Mouse (Mus musculus) heart, embryonic 14.5 days (tissue): ENCODE results near the gene Mroh3. TPM values are rescaled to one million over a fixed set of nuclear protein-coding genes. Genes with fewer than 3 reads are reported as not detected.

ENCODE experiments used
- ATAC-seq: fragments of 200-750 bp; cut with Nextera tagmentation; 2 replicates; pipeline ENCODE4 v1.8.0; 2017; ENCODE audit warnings: low read depth, moderate TSS enrichment; ENCODE audit not compliant: insufficient number of reproducible peaks, insufficient read depth, low FRiP score
- H3K27ac ChIP-seq, 2 experiments: fragments of 200-500 bp in 1 of 2; fragments of 300-500 bp in 1 of 2; sonication (generic) in 1 of 2; replicated peaks in 1 of 2; 2 replicates each; pipeline ENCODE4 v1.5.1; 2012 to 2014; ENCODE audit warnings: low read depth in 2 of 2, low read length in 2 of 2, control low read depth in 1 of 2, mild to moderate bottlenecking in 1 of 2, mixed read lengths in 1 of 2; ENCODE audit not compliant: control insufficient read depth in 1 of 2, insufficient read depth in 1 of 2
- H3K27me3 ChIP-seq: fragments of 300-500 bp; sonication (generic); 2 replicates; pipeline ENCODE4 v1.6.1; 2014; ENCODE audit warnings: mild to moderate bottlenecking, low read length, control low read depth; ENCODE audit not compliant: control insufficient read depth, insufficient read depth
- H3K36me3 ChIP-seq: fragments of 300-500 bp; sonication (generic); 2 replicates; pipeline ENCODE4 v1.6.1; 2014; ENCODE audit warnings: mild to moderate bottlenecking, control low read depth, low read length, mixed read lengths; ENCODE audit not compliant: control insufficient read depth, insufficient read depth
- H3K4me1 ChIP-seq, 2 experiments: fragments of 200-500 bp in 1 of 2; fragments of 300-500 bp in 1 of 2; sonication (generic) in 1 of 2; 2 replicates each; pipeline ENCODE4 v1.6.1; 2012 to 2014; ENCODE audit warnings: low read length in 2 of 2, control low read depth in 1 of 2, mixed read lengths in 1 of 2; ENCODE audit not compliant: control insufficient read depth in 2 of 2, insufficient read depth in 2 of 2
- H3K4me2 ChIP-seq: fragments of 300-500 bp; sonication (generic); 2 replicates; pipeline ENCODE4 v1.6.1; 2014; ENCODE audit warnings: mild to moderate bottlenecking, low read length
- H3K4me3 ChIP-seq, 2 experiments: fragments of 200-500 bp in 1 of 2; fragments of 300-500 bp in 1 of 2; sonication (generic) in 1 of 2; 2 replicates each; pipeline ENCODE4 v1.5.1; 2012 to 2014; ENCODE audit warnings: low read length in 2 of 2, mild to moderate bottlenecking in 2 of 2, control low read depth in 1 of 2, low read depth in 1 of 2, moderate library complexity in 1 of 2; ENCODE audit not compliant: control insufficient read depth in 1 of 2, insufficient read depth in 1 of 2
- H3K9ac ChIP-seq: fragments of 300-500 bp; sonication (generic); 2 replicates; pipeline ENCODE4 v1.6.1; 2014; ENCODE audit warnings: mild to moderate bottlenecking, low read length
- H3K9me3 ChIP-seq: fragments of 300-500 bp; sonication (generic); 2 replicates; pipeline ENCODE4 v1.6.1; 2016; ENCODE audit warnings: low read length, control low read depth; ENCODE audit not compliant: control insufficient read depth
- WGBS: fragments of 180-500 bp; shearing (Covaris S2); extraction: QIAGEN DNeasy Blood & Tissue Kit; methylation state at CpG from one replicate; pipeline ENCODE4 v1.1.7; 2014; 5-methylcytosine and 5-hydroxymethylcytosine counted together
- polyA plus RNA-seq: library from polyadenylated mRNA; unstranded; fragments of >200 nt; fragmentation: Nextera tagmentation; extraction: Ambion mirVana; gene quantifications from 2 replicates; pipeline ENCODE4 v1.2.1, GENCODE M21; 2014

The Mroh3 gene
- not detected in 2 replicates for polyA plus RNA-seq

GRCm38 (mm10) chr1:136212803-136213202 is at the start of gene Mroh3:
Gene Mroh3 (minus strand): TSS chr1:136212828.
- Histone ChIP-seq H3K4me1 (no peaks in the 10 kb centered on the region), H3K27ac (no peak within 1 kb of the TSS), H3K27me3 (no peaks in the 10 kb centered on the region; the same call in 1 of the 2 replicates), H3K36me3 (no peaks in the 10 kb centered on the region), H3K9me3 (no peaks in the 10 kb centered on the region), H3K4me2 (no peak within 1 kb of the TSS), H3K9ac (no peak within 1 kb of the TSS), H3K4me3 (no peak within 1 kb of the TSS)
- 23% methylated on average over 3 of the region's 3 CpGs for WGBS
- no peak for ATAC-seq

DNA sequence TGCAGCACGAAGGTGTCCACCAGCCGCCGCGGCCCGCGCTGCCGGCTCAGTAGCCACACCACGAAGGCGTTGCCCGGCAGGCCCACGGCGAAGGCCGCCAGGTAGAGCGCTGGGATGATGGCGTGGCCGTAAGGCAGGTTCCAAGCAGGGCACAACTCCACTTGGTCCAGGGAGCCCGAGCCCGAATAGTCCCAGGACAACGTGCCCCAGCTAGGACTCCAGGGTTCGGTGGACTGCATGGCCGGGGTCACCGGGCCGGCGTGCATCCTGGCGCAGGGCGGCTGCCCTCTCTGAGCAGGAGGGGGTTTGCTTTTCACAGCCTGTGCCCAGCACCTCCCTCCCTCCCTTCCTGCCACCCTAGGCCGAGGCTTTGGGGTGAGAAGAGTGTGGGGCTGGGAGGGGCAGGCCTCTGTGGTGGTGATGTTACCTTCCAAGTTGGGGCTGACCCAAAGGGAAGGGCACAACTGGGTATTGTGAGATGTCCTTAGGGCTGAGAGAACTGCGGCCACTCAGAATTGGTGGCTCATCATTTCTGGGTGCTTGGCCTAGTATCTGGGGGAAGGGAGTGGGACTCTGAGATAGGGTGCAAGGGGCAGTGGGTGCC is 48.1 kb upstream of the Mroh3 start, which contains the start of gene Gpr25:
Gene Gpr25, minus strand, starts transcription at position 239 of the 604 bp plus-strand sequence.
- H3K9me3 ChIP-seq, result no peaks in the 10 kb centered on the region
- H3K27me3 ChIP-seq, result peaks cover 64% of the 10 kb centered on the region
- peak within 1 kb of the TSS; percentile 96 for H3K4me2 ChIP-seq
- peak within 1 kb of the TSS; percentile 54 to 58 for H3K4me3 ChIP-seq
- H3K9ac ChIP-seq, result peak within 1 kb of the TSS; percentile 68
- WGBS, result 8% methylated on average over 27 of the region's 28 CpGs
- no peaks in the 10 kb centered on the region for H3K36me3 ChIP-seq
- no peak within 1 kb of the TSS; a peak in 1 of 4 replicates for H3K27ac ChIP-seq
- H3K4me1 ChIP-seq, result peaks cover 7 to 16% of the 10 kb centered on the region in 2 experiments
- ATAC-seq, result 0 out of 2 replicates have a peak, but pooled peaks have one; percentile 12

DNA sequence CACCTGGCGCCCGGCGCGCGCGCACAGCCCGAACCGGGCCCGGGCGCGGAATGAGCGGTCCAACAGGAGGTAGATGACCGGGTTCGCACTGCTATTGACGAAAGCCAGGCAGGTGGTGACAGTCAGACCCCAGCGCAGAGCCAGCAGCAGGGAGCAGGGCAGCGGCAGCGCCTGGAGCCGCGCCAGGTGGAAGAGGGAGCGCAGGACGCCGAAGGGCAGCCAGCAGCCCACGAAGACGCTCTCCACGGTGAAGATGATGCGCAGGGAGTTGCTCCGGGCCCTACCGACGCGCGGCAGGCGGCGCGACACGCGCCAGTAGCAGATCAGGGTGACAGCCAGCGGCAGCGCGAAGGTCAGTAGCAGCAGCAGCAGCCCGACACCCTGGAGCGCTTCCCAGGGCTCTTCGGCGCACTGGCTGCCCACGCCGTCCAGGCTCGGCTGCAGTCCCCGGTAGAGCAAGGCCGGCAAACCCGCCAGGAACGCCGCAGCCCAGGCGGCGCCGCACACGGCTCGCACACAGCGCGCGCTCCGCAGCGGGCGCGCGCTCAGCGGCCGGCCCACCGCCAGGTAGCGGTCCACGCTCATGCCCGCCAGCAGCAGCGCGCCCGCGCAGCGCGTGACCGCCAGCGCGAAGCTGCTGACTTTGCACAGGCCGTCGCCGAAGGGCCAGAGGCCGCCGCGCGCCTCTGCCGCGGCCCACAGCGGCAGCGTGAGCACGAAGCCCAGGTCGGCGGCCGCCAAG is 47.4 kb upstream of the Mroh3 start:
- no peak overlapping the region; a peak in 1 of 4 replicates for H3K27ac ChIP-seq
- peaks cover 7 to 19% of the 10 kb centered on the region in 2 experiments for H3K4me1 ChIP-seq
- H3K36me3 ChIP-seq, result no peaks in the 10 kb centered on the region
- H3K4me3 ChIP-seq, result peak overlapping the region; percentile 54 to 58
- ATAC-seq, result peak; percentile 60
- H3K27me3 ChIP-seq, result peaks cover 64% of the 10 kb centered on the region
- H3K9me3 ChIP-seq, result no peaks in the 10 kb centered on the region
- peak overlapping the region; percentile 68 for H3K9ac ChIP-seq
- WGBS, result 2% methylated on average over 89 of the region's 95 CpGs
- peak overlapping the region; percentile 96 for H3K4me2 ChIP-seq

GRCm38 (mm10) chr1:136259543-136259892 is 46.9 kb upstream of the Mroh3 start:
- WGBS, result 5% methylated on average over 16 of the region's 16 CpGs
- ATAC-seq, result no peak
- H3K9ac ChIP-seq, result peak overlapping the region; percentile 68

GRCm38 (mm10) chr1:136258495-136258894 is 45.9 kb upstream of the Mroh3 start:
- H3K27ac ChIP-seq, result no peak overlapping the region
- no peak for ATAC-seq
- peaks cover 64% of the 10 kb centered on the region for H3K27me3 ChIP-seq
- no peak overlapping the region for H3K9ac ChIP-seq
- 76% methylated on average over 9 of the region's 9 CpGs for WGBS
- H3K9me3 ChIP-seq, result no peaks in the 10 kb centered on the region
- H3K4me2 ChIP-seq, result no peak overlapping the region
- no peaks in the 10 kb centered on the region for H3K36me3 ChIP-seq
- H3K4me3 ChIP-seq, result no peak overlapping the region
- H3K4me1 ChIP-seq, result peaks cover 7 to 19% of the 10 kb centered on the region in 2 experiments

More at GRCm38 (mm10) chr1:136259543-136259892, 46.9 kb upstream of the Mroh3 start:
- Histone ChIP-seq H3K27me3 (peaks cover 64% of the 10 kb centered on the region), H3K36me3 (no peaks in the 10 kb centered on the region), H3K4me1 (peaks cover 7 to 19% of the 10 kb centered on the region in 2 experiments), H3K27ac (no peak overlapping the region), H3K4me2 (peak overlapping the region; percentile 96), H3K9me3 (no peaks in the 10 kb centered on the region), H3K4me3 (peak overlapping the region; percentile 54 to 58)

DNA sequence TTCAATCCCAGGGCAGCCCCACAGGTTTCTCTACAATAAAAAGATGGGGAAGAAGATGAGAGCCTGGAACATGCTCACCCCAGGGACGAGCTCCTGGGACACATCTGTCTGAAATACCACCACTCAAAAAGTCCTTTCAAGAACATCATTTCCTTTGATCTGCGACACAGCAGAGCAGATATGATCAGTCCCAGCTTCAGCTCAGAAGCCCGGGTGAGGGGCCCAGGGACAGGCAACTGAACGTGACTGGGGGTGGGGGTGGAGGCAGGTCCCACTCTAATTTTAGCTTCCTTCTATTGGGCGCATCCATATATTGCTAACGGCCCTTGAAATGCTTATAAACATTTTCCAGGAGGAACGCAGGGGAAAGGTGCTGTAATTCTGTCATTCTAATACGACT is 43.0 kb upstream of the Mroh3 start:
- no peak for ATAC-seq
- WGBS, result 26% methylated on average over 8 of the region's 8 CpGs
- Histone ChIP-seq H3K4me3 (no peak overlapping the region), H3K4me2 (peak overlapping the region; percentile 25), H3K4me1 (peaks cover 4 to 16% of the 10 kb centered on the region in 2 experiments), H3K9ac (no peak overlapping the region; the same call in 1 of the 2 replicates), H3K27me3 (peaks cover 41% of the 10 kb centered on the region), H3K27ac (no peak overlapping the region), H3K36me3 (no peaks in the 10 kb centered on the region), H3K9me3 (no peaks in the 10 kb centered on the region)

DNA sequence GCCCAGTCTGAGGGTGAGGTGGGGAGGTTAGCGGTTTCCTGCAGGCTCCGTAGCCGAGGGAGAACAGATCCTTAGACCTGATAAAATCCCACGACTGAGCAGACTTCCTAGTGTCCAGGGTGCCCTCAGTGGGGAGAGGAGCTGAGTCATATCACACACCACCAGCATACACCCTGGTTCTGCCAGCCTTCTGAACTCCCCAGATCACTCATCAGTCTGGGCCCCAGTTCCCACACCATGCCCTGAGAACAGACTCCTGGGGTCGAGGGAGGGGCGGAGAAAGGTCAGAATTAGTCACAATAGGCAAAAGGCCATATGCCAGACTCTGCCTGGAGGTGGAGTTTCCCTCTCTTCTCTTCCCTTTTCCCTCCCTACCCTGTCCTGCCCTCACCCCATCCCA is 42.5 kb upstream of the Mroh3 start:
- H3K9me3 ChIP-seq, result no peaks in the 10 kb centered on the region
- no peaks in the 10 kb centered on the region for H3K36me3 ChIP-seq
- WGBS, result 26% methylated on average over 6 of the region's 6 CpGs
- no peak overlapping the region for H3K4me2 ChIP-seq
- no peak overlapping the region for H3K27ac ChIP-seq
- H3K9ac ChIP-seq, result no peak overlapping the region
- peaks cover 36% of the 10 kb centered on the region for H3K27me3 ChIP-seq
- no peak overlapping the region for H3K4me3 ChIP-seq
- 0 out of 2 replicates have a peak, but pooled peaks have one; percentile 8 for ATAC-seq
- peaks cover 3 to 13% of the 10 kb centered on the region in 2 experiments; a peak in 3 of 4 replicates for H3K4me1 ChIP-seq
